Mouse (Mus musculus): Measurements from ENCODE around the gene Prr3. TPM values are rescaled to one million over a fixed set of nuclear protein-coding genes. Genes with fewer than 3 reads are reported as not detected.

Prr3 gene
- total and polyA plus RNA-seq, 3 experiments = 4.0 to 32.0 (median 5.5) TPM

GRCm38 (mm10) chr17:35999356-35999755 is 19.3 kb upstream of the Prr3 start (continued):
- TF ChIP-seq TCF12 (IDR thresholded peaks at IDR 0.05; ENCODE audit: low read depth, low read length) (peak; percentile 88), RCOR1 (conservative IDR thresholded peaks at IDR 0.05; ENCODE audit: low read depth, low read length) (no peak), ETS1 (conservative IDR thresholded peaks at IDR 0.05; ENCODE audit: low read depth, low read length) (peak; percentile 92), ELF1 (IDR thresholded peaks at IDR 0.05; ENCODE audit: low read depth, low read length) (no peak), TBP (conservative IDR thresholded peaks at IDR 0.05; ENCODE audit: low read depth, low read length) (peak; percentile 92), MYC (IDR thresholded peaks at IDR 0.05; ENCODE audit: low read depth, low read length) (peak; percentile 80; the same call in 1 of the 2 replicates), CHD1 (IDR thresholded peaks at IDR 0.05; ENCODE audit: low read depth, low read length) (no peak), KAT2A (IDR thresholded peaks at IDR 0.05; ENCODE audit: insufficient replicate concordance, low read length) (no peak), ZC3H11A (IDR thresholded peaks at IDR 0.05; ENCODE audit: low read depth, low read length) (no peak), HCFC1 (IDR thresholded peaks at IDR 0.05; ENCODE audit: low read depth, low read length) (no peak), SMC3 (IDR thresholded peaks at IDR 0.05; ENCODE audit: low read depth, low read length) (no peak)

- peaks cover 7 to 35% of the 10 kb centered on the region in 2 experiments; a peak in 2 of 4 replicates for H3K4me1 ChIP-seq (ENCODE audit: control insufficient read depth in 1 of 2, insufficient read depth in 2 of 2)
Measured at GRCm38 (mm10) chr17:35998545-35999305, 18.7 kb upstream of the Prr3 start.

More at GRCm38 (mm10) chr17:35998545-35999305, 18.7 kb upstream of the Prr3 start:
- in situ Hi-C loops (cut with MboI; ENCODE audit: low pct_ligation_motif_present, low pct_unique_long_range_greater_than_20kb, low sequenced_read_pairs) = no loop called here
- peaks cover 57% of the 10 kb centered on the region for H3K79me2 ChIP-seq (replicated peaks; ENCODE audit: control insufficient read depth, extremely low read depth, insufficient read depth, poor library complexity, severe bottlenecking)
- dilution Hi-C loops (cut with MboI; ENCODE audit: extremely low pct_ligation_motif_present, extremely low pct_unique_long_range_greater_than_20kb, low sequenced_read_pairs) = no loop called here
- peaks cover 16% of the 10 kb centered on the region for H3K9me3 ChIP-seq (replicated peaks; ENCODE audit: low read length)
- peak; percentile 45 for DNase-seq (ENCODE audit: extremely low read depth)
- TF ChIP-seq CTCF (conservative IDR thresholded peaks at IDR 0.05 in 1 of 2, IDR thresholded peaks at IDR 0.05 in 1 of 2; ENCODE audit: low read depth in 2 of 2, low read length in 2 of 2) = no peak
- no peak for TF ChIP-seq USF1 (IDR thresholded peaks at IDR 0.05; ENCODE audit: low read depth, low read length)
- peak; percentile 76 for TF ChIP-seq MAX (IDR thresholded peaks at IDR 0.05; ENCODE audit: low read length)
- peak; percentile 74 for TF ChIP-seq MXI1 (IDR thresholded peaks at IDR 0.05; ENCODE audit: low read depth, low read length)
- no peak for TF ChIP-seq ZMIZ1 (IDR thresholded peaks at IDR 0.05; ENCODE audit: low read depth, low read length)
- TF ChIP-seq USF2 (conservative IDR thresholded peaks at IDR 0.05; ENCODE audit: low read depth, low read length) = no peak
- no peak for TF ChIP-seq CHD2 (IDR thresholded peaks at IDR 0.05; ENCODE audit: low read length)
- no peak for TF ChIP-seq RAD21 (IDR thresholded peaks at IDR 0.05; ENCODE audit: low read depth, low read length)
- no peak for TF ChIP-seq KAT2A (IDR thresholded peaks at IDR 0.05; ENCODE audit: insufficient replicate concordance, low read length)
- TF ChIP-seq ELF1 (IDR thresholded peaks at IDR 0.05; ENCODE audit: low read depth, low read length) = no peak
- no peak for TF ChIP-seq GABPA (IDR thresholded peaks at IDR 0.05; ENCODE audit: insufficient replicate concordance, low read depth, low read length)
- 0 out of 2 replicates have a peak, but pooled peaks have one; percentile 19 for TF ChIP-seq CHD1 (IDR thresholded peaks at IDR 0.05; ENCODE audit: low read depth, low read length)
- peak; percentile 88; the same call in 1 of the 2 replicates for TF ChIP-seq MYC (IDR thresholded peaks at IDR 0.05; ENCODE audit: low read depth, low read length)
- no peak for TF ChIP-seq ZNF384 (IDR thresholded peaks at IDR 0.05; ENCODE audit: low read depth, low read length)
- TF ChIP-seq POLR2A (IDR thresholded peaks at IDR 0.05; ENCODE audit: low read depth, low read length) = 0 out of 2 replicates have a peak, but pooled peaks have one; percentile 13
- no peak for TF ChIP-seq ZC3H11A (IDR thresholded peaks at IDR 0.05; ENCODE audit: low read depth, low read length)
- no peaks in the 10 kb centered on the region for H3K27me3 ChIP-seq (replicated peaks)
- H3K27ac ChIP-seq (ENCODE audit: insufficient read depth, low read depth) = peak overlapping the region; percentile 95
- H3K4me3 ChIP-seq (replicated peaks in 1 of 3; ENCODE audit: low read depth in 2 of 3, low read length in 2 of 3, poor library complexity in 1 of 3) = peak overlapping the region; percentile 62 to 73 (median 71)
- peak overlapping the region; percentile 94 for H3K9ac ChIP-seq (ENCODE audit: insufficient read depth, low read depth)
- H3K36me3 ChIP-seq (replicated peaks in 1 of 2; ENCODE audit: control insufficient read depth in 1 of 2, insufficient read depth in 1 of 2, low read length in 1 of 2) = peaks cover 8 to 17% of the 10 kb centered on the region in 2 experiments
- H3K4me2 ChIP-seq (ENCODE audit: insufficient read depth, low read depth, poor library complexity, severe bottlenecking) = no peak overlapping the region

Measured in CH12.LX (cell line).